Mouse (Mus musculus) kidney, adult 18-20 months (tissue): ENCODE data around the gene Hoxa3.

Experiments
- DNase-seq: peaks from one replicate; pipeline ENCODE4 v3.0.0; 2021

The Hoxa3 gene

GRCm38 (mm10) chr6:52213119-52213986 is at the start of gene Hoxa3, which contains the start of gene Gm28308:
Gene Hoxa3, minus strand, starts transcription at chr6:52213336.
Gene Gm28308, minus strand, starts transcription at chr6:52213339.
- DNase-seq, result peak; percentile 89

GRCm38 (mm10) chr6:52262463-52263320 is 49.6 kb upstream of the Hoxa3 start:
- DNase-seq, result peak; percentile 34

GRCm38 (mm10) chr6:52261751-52262462 is 48.8 kb upstream of the Hoxa3 start:
- peak; percentile 33 for DNase-seq

GRCm38 (mm10) chr6:52260654-52261575 is 47.8 kb upstream of the Hoxa3 start, which contains the start of gene Hoxa13:
Gene Hoxa13, minus strand, starts transcription at chr6:52260880.
- peak; percentile 23 for DNase-seq

GRCm38 (mm10) chr6:52259811-52260261 is 46.7 kb upstream of the Hoxa3 start:
- DNase-seq, result peak; percentile 51

- peak; percentile 53 for DNase-seq
These were observed 46.1 kb upstream of the Hoxa3 start for GRCm38 (mm10) chr6:52259081-52259790.

GRCm38 (mm10) chr6:52256956-52257355 is 43.8 kb upstream of the Hoxa3 start:
- peak; percentile 88 for DNase-seq

- peak; percentile 48 for DNase-seq
These were observed 40.7 kb upstream of the Hoxa3 start for GRCm38 (mm10) chr6:52253511-52254500.

- DNase-seq, result no peak
These were observed 39.7 kb upstream of the Hoxa3 start for GRCm38 (mm10) chr6:52252775-52253376.

GRCm38 (mm10) chr6:52252016-52252774 is 39.1 kb upstream of the Hoxa3 start:
- DNase-seq, result no peak

GRCm38 (mm10) chr6:52251177-52251879 is 38.2 kb upstream of the Hoxa3 start:
- DNase-seq, result no peak

- no peak for DNase-seq
These were observed 36.7 kb upstream of the Hoxa3 start for GRCm38 (mm10) chr6:52249826-52250225.

- DNase-seq, result no peak
These were observed 36.2 kb upstream of the Hoxa3 start for GRCm38 (mm10) chr6:52249415-52249738.

- DNase-seq, result peak; percentile 6
These were observed 35.7 kb upstream of the Hoxa3 start for GRCm38 (mm10) chr6:52248638-52249414.

GRCm38 (mm10) chr6:52247766-52248637 is 34.9 kb upstream of the Hoxa3 start:
- DNase-seq, result peak; percentile 8

- DNase-seq, result no peak
These were observed 33.8 kb upstream of the Hoxa3 start for GRCm38 (mm10) chr6:52246916-52247315.
